Mouse (Mus musculus) liver, embryonic 14.5 days (tissue): ENCODE data around the gene Acacb. TPM values are rescaled to one million over a fixed set of nuclear protein-coding genes. Genes with fewer than 3 reads are reported as not detected.

Source experiments
- ATAC-seq: fragments of 200-750 bp; cut with Nextera tagmentation; 2 replicates; pipeline ENCODE4 v1.8.0; 2017; ENCODE audit warnings: moderate number of reproducible peaks, mild to moderate bottlenecking, moderate library complexity; ENCODE audit not compliant: insufficient read depth
- DNase-seq, 3 experiments: peaks; one replicate each; pipeline ENCODE4 v3.0.0-alpha.2; 2012 to 2013; ENCODE audit warnings: low read depth in 3 of 3, low spot score in 3 of 3
- H3K27ac ChIP-seq: fragments of 300-500 bp; sonication (generic); 2 replicates; pipeline ENCODE4 v1.5.1; 2014; ENCODE audit warnings: moderate library complexity, mild to moderate bottlenecking, control low read depth, inconsistent platforms
- H3K27me3 ChIP-seq: fragments of 300-500 bp; sonication (generic); 2 replicates; pipeline ENCODE4 v1.6.1; 2014; ENCODE audit warnings: mild to moderate bottlenecking, low read length, moderate library complexity; ENCODE audit not compliant: control insufficient read depth, insufficient read depth
- H3K36me3 ChIP-seq: fragments of 300-500 bp; sonication (generic); replicated peaks from 2 replicates; pipeline ENCODE4 v1.6.1; 2014; ENCODE audit warnings: low read depth; ENCODE audit not compliant: control insufficient read depth, insufficient read depth
- H3K4me1 ChIP-seq, 2 experiments: fragments of 200-500 bp in 1 of 2; fragments of 300-500 bp in 1 of 2; sonication (generic) in 1 of 2; replicated peaks; 2 replicates each; pipeline ENCODE4 v1.6.1; 2012 to 2014; ENCODE audit warnings: antibody characterized with exemption in 1 of 2, inconsistent platforms in 1 of 2, low read length in 1 of 2; ENCODE audit not compliant: control insufficient read depth in 2 of 2, insufficient read depth in 2 of 2
- H3K4me2 ChIP-seq: fragments of 300-500 bp; sonication (generic); 2 replicates; pipeline ENCODE4 v1.6.1; 2014; ENCODE audit warnings: low read depth, mild to moderate bottlenecking, control low read depth, moderate library complexity
- H3K4me3 ChIP-seq, 2 experiments: fragments of 200-500 bp in 1 of 2; fragments of 300-500 bp in 1 of 2; sonication (generic) in 1 of 2; 2 replicates each; pipeline ENCODE4 v1.5.1; 2012 to 2014; ENCODE audit warnings: low read depth in 2 of 2, low read length in 2 of 2, mild to moderate bottlenecking in 2 of 2, control low read depth in 1 of 2, inconsistent platforms in 1 of 2, moderate library complexity in 1 of 2; ENCODE audit not compliant: insufficient read depth in 1 of 2
- H3K9ac ChIP-seq: fragments of 300-500 bp; sonication (generic); replicated peaks from 2 replicates; pipeline ENCODE4 v1.6.1; 2014; ENCODE audit warnings: mild to moderate bottlenecking, control low read depth, moderate library complexity
- H3K9me3 ChIP-seq: fragments of 300-500 bp; sonication (generic); 2 replicates; pipeline ENCODE4 v1.6.1; 2016; ENCODE audit warnings: low read length, mixed read lengths; ENCODE audit not compliant: control insufficient read depth
- CTCF ChIP-seq: IDR thresholded peaks from 2 replicates; pipeline ENCODE4 v1.5.1; 2016; ENCODE audit warnings: antibody characterized with exemption, low read depth, control low read depth
- EP300 ChIP-seq: IDR thresholded peaks from 2 replicates; pipeline ENCODE4 v1.6.1; 2016; ENCODE audit warnings: antibody characterized with exemption, low read depth
- WGBS: fragments of 180-500 bp; shearing (Covaris S2); extraction: QIAGEN DNeasy Blood & Tissue Kit; methylation state at CpG from one replicate; pipeline ENCODE4 v1.1.7; 2014; ENCODE audit not compliant: insufficient replicate concordance; 5-methylcytosine and 5-hydroxymethylcytosine counted together
- polyA plus RNA-seq, 2 experiments: library from polyadenylated mRNA; depleted of rRNA in 1 of 2; stranded (reverse) in 1 of 2; unstranded in 1 of 2; fragments of >200 nt; fragmentation: Nextera tagmentation in 1 of 2; extraction: Ambion mirVana in 1 of 2; gene quantifications; 2 replicates each; pipeline versions ENCODE4 v1.2.1 to v1.2.3; 2012 to 2014

The Acacb gene
- polyA plus RNA-seq, 2 experiments, result 0.22 to 0.44 TPM

GRCm38 (mm10) chr5:114134091-114134534, 12.2 kb upstream of the Acacb start:
- TF ChIP-seq CTCF (peak; percentile 84), EP300 (peak; percentile 66)
- Histone ChIP-seq H3K4me1 (peaks cover 9 to 23% of the 10 kb centered on the region in 2 experiments), H3K9ac (no peak overlapping the region), H3K27me3 (no peaks in the 10 kb centered on the region), H3K27ac (no peak overlapping the region), H3K36me3 (peaks cover 9% of the 10 kb centered on the region), H3K4me3 (no peak overlapping the region), H3K4me2 (peak overlapping the region; percentile 14; the same call in 1 of the 2 replicates), H3K9me3 (no peaks in the 10 kb centered on the region)
- 10% methylated on average over 6 of the region's 6 CpGs for WGBS
- ATAC-seq, result peak; percentile 31
- peak in 2 of 3 experiments; percentile 53 to 58 for DNase-seq

DNA sequence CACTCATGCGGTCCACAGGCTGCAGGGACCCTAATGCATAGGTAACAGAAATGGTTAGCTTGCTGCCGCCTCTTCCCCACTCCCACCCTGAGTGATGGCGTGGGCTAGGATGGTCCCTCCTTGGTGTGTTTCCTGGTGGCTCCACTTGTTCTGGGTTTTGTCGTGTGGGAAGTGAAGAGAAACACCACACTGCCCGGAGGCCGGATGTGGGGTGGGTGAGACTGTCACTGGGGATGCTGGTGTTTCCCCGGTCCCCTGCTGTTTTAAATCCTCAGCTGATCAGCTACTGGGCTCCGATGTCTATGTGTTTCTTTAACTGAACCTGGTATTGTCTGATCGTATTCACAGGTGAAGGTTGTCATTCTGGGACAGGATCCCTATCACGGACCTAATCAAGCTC, 10.8 kb upstream of the Acacb start:
- Histone ChIP-seq H3K9me3 (no peaks in the 10 kb centered on the region), H3K4me3 (no peak overlapping the region), H3K27me3 (no peaks in the 10 kb centered on the region), H3K36me3 (peaks cover 9% of the 10 kb centered on the region), H3K27ac (no peak overlapping the region), H3K9ac (no peak overlapping the region), H3K4me2 (no peak overlapping the region), H3K4me1 (peaks cover 9 to 23% of the 10 kb centered on the region in 2 experiments)
- ATAC-seq (no peak), DNase-seq (no peak)
- TF ChIP-seq EP300 (no peak), CTCF (no peak)
- WGBS, result 78% methylated on average over 10 of the region's 10 CpGs

- TF ChIP-seq CTCF, result no peak
- no peak for TF ChIP-seq EP300
- Histone ChIP-seq H3K27ac (no peak overlapping the region), H3K9me3 (no peaks in the 10 kb centered on the region), H3K4me2 (no peak overlapping the region), H3K36me3 (peaks cover 9% of the 10 kb centered on the region), H3K27me3 (no peaks in the 10 kb centered on the region), H3K4me1 (peaks cover 0 to 15% of the 10 kb centered on the region in 2 experiments; a peak in 3 of 4 replicates), H3K4me3 (no peak overlapping the region), H3K9ac (no peak overlapping the region)
- ATAC-seq, result no peak
- no peak for DNase-seq
- 79% methylated on average over 15 of the region's 15 CpGs for WGBS
Measured at GRCm38 (mm10) chr5:114137481-114138276, 8.7 kb upstream of the Acacb start.

- WGBS, result 74% methylated on average over 21 of the region's 21 CpGs
- Histone ChIP-seq H3K4me1 (peaks cover 0 to 9% of the 10 kb centered on the region in 2 experiments; a peak in 3 of 4 replicates), H3K27ac (no peak overlapping the region), H3K36me3 (peaks cover 9% of the 10 kb centered on the region), H3K9ac (no peak overlapping the region), H3K4me2 (no peak overlapping the region), H3K4me3 (no peak overlapping the region), H3K9me3 (no peaks in the 10 kb centered on the region), H3K27me3 (no peaks in the 10 kb centered on the region)
- no peak for TF ChIP-seq CTCF
- no peak for TF ChIP-seq EP300
- DNase-seq (no peak), ATAC-seq (no peak)
Measured at GRCm38 (mm10) chr5:114138277-114139164, 7.8 kb upstream of the Acacb start.

- DNase-seq (peak in 1 of 3 experiments; percentile 16), ATAC-seq (no peak)
- H3K9ac ChIP-seq, result no peak overlapping the region
- H3K4me1 ChIP-seq, result peaks cover 0 to 4% of the 10 kb centered on the region in 2 experiments; a peak in 3 of 4 replicates
- peaks cover 9% of the 10 kb centered on the region for H3K36me3 ChIP-seq
- H3K4me2 ChIP-seq, result no peak overlapping the region
- H3K27ac ChIP-seq, result no peak overlapping the region
- H3K27me3 ChIP-seq, result no peaks in the 10 kb centered on the region
- TF ChIP-seq EP300, result no peak
- no peak for TF ChIP-seq CTCF
- no peaks in the 10 kb centered on the region for H3K9me3 ChIP-seq
- no peak overlapping the region for H3K4me3 ChIP-seq
- WGBS, result 68% methylated on average over 9 of the region's 9 CpGs
Measured at GRCm38 (mm10) chr5:114139175-114139574, 7.2 kb upstream of the Acacb start.
